Mouse (Mus musculus): Measurements from ENCODE around the gene Telo2. TPM values are rescaled to one million over a fixed set of nuclear protein-coding genes. Genes with fewer than 3 reads are reported as not detected.

Gene Telo2
- polyA plus RNA-seq, 2 experiments = 8.7 to 11.0 TPM

- H3K4me3 ChIP-seq (ENCODE audit: insufficient read depth in 1 of 2, low read depth in 2 of 2, low read length in 2 of 2) = peak overlapping the region; percentile 60 to 66
- peaks cover 11 to 15% of the 10 kb centered on the region in 2 experiments for H3K4me1 ChIP-seq (replicated peaks; ENCODE audit: control insufficient read depth in 2 of 2, insufficient read depth in 2 of 2, low read length in 1 of 2)
- peak overlapping the region; percentile 67 for H3K27ac ChIP-seq
- WGBS (ENCODE audit: insufficient replicate concordance) = 10% methylated on average over 23 of the region's 23 CpGs
- ATAC-seq (ENCODE audit: insufficient read depth) (peak; percentile 71), DNase-seq (ENCODE audit: low read depth in 3 of 3, low spot score in 3 of 3) (peak in 1 of 3 experiments; percentile 16)
- H3K9ac ChIP-seq (replicated peaks) = peak overlapping the region; percentile 64
- peak overlapping the region; percentile 98 for H3K4me2 ChIP-seq (ENCODE audit: low read depth)
- no peak for TF ChIP-seq EP300 (IDR thresholded peaks at IDR 0.05; ENCODE audit: low read depth)
- no peak for TF ChIP-seq CTCF (IDR thresholded peaks at IDR 0.05; ENCODE audit: low read depth)
- no peaks in the 10 kb centered on the region for H3K36me3 ChIP-seq (replicated peaks; ENCODE audit: control insufficient read depth, insufficient read depth, low read depth)
- H3K9me3 ChIP-seq (ENCODE audit: control insufficient read depth, low read length) = no peaks in the 10 kb centered on the region
- H3K27me3 ChIP-seq (ENCODE audit: control insufficient read depth, insufficient read depth, low read length) = no peaks in the 10 kb centered on the region
Measured at GRCm38 (mm10) chr17:25114908-25115645, 690 bp downstream of the Telo2 start.

- ATAC-seq (ENCODE audit: insufficient read depth) = no peak
- Histone ChIP-seq H3K36me3 (replicated peaks; ENCODE audit: control insufficient read depth, insufficient read depth, low read depth) (no peaks in the 10 kb centered on the region), H3K9me3 (ENCODE audit: control insufficient read depth, low read length) (no peaks in the 10 kb centered on the region), H3K9ac (replicated peaks) (no peak overlapping the region), H3K27me3 (ENCODE audit: control insufficient read depth, insufficient read depth, low read length) (no peaks in the 10 kb centered on the region), H3K4me1 (replicated peaks; ENCODE audit: control insufficient read depth in 2 of 2, insufficient read depth in 2 of 2, low read length in 1 of 2) (peaks cover 10 to 11% of the 10 kb centered on the region in 2 experiments), H3K4me2 (ENCODE audit: low read depth) (no peak overlapping the region), H3K4me3 (ENCODE audit: insufficient read depth in 1 of 2, low read depth in 2 of 2, low read length in 2 of 2) (no peak overlapping the region), H3K27ac (no peak overlapping the region)
- no peak for TF ChIP-seq CTCF (IDR thresholded peaks at IDR 0.05; ENCODE audit: low read depth)
- TF ChIP-seq EP300 (IDR thresholded peaks at IDR 0.05; ENCODE audit: low read depth) = no peak
- DNase-seq (ENCODE audit: low read depth in 3 of 3, low spot score in 3 of 3) = no peak
- WGBS (ENCODE audit: insufficient replicate concordance) = 79% methylated on average over 3 of the region's 3 CpGs
Measured at GRCm38 (mm10) chr17:25112423-25112810, 3.4 kb downstream of the Telo2 start.

- 75% methylated on average over 8 of the region's 8 CpGs for WGBS (ENCODE audit: insufficient replicate concordance)
- Histone ChIP-seq H3K27me3 (ENCODE audit: control insufficient read depth, insufficient read depth, low read length) (no peaks in the 10 kb centered on the region), H3K27ac (no peak overlapping the region), H3K4me2 (ENCODE audit: low read depth) (no peak overlapping the region), H3K4me3 (ENCODE audit: insufficient read depth in 1 of 2, low read depth in 2 of 2, low read length in 2 of 2) (no peak overlapping the region), H3K9ac (replicated peaks) (no peak overlapping the region), H3K4me1 (replicated peaks; ENCODE audit: control insufficient read depth in 2 of 2, insufficient read depth in 2 of 2, low read length in 1 of 2) (peaks cover 10 to 11% of the 10 kb centered on the region in 2 experiments), H3K9me3 (ENCODE audit: control insufficient read depth, low read length) (no peaks in the 10 kb centered on the region), H3K36me3 (replicated peaks; ENCODE audit: control insufficient read depth, insufficient read depth, low read depth) (no peaks in the 10 kb centered on the region)
- no peak for DNase-seq (ENCODE audit: low read depth in 3 of 3, low spot score in 3 of 3)
- TF ChIP-seq EP300 (IDR thresholded peaks at IDR 0.05; ENCODE audit: low read depth) = no peak
- no peak for TF ChIP-seq CTCF (IDR thresholded peaks at IDR 0.05; ENCODE audit: low read depth)
- ATAC-seq (ENCODE audit: insufficient read depth) = no peak
Measured at GRCm38 (mm10) chr17:25111739-25112422, 3.9 kb downstream of the Telo2 start.

- ATAC-seq (ENCODE audit: insufficient read depth) (no peak), DNase-seq (ENCODE audit: low read depth in 3 of 3, low spot score in 3 of 3) (no peak)
- Histone ChIP-seq H3K4me1 (replicated peaks; ENCODE audit: control insufficient read depth in 2 of 2, insufficient read depth in 2 of 2, low read length in 1 of 2) (peaks cover 8 to 9% of the 10 kb centered on the region in 2 experiments), H3K4me2 (ENCODE audit: low read depth) (no peak overlapping the region), H3K4me3 (ENCODE audit: insufficient read depth in 1 of 2, low read depth in 2 of 2, low read length in 2 of 2) (no peak overlapping the region), H3K36me3 (replicated peaks; ENCODE audit: control insufficient read depth, insufficient read depth, low read depth) (no peaks in the 10 kb centered on the region), H3K27ac (no peak overlapping the region), H3K9me3 (ENCODE audit: control insufficient read depth, low read length) (no peaks in the 10 kb centered on the region), H3K27me3 (ENCODE audit: control insufficient read depth, insufficient read depth, low read length) (no peaks in the 10 kb centered on the region), H3K9ac (replicated peaks) (no peak overlapping the region)
- no peak for TF ChIP-seq CTCF (IDR thresholded peaks at IDR 0.05; ENCODE audit: low read depth)
- no peak for TF ChIP-seq EP300 (IDR thresholded peaks at IDR 0.05; ENCODE audit: low read depth)
- WGBS (ENCODE audit: insufficient replicate concordance) = 84% methylated on average over 5 of the region's 5 CpGs
Measured at GRCm38 (mm10) chr17:25111220-25111619, 4.5 kb downstream of the Telo2 start.

GRCm38 (mm10) chr17:25110590-25110989 lies 5.2 kb downstream of the Telo2 start:
- no peak overlapping the region for H3K27ac ChIP-seq
- H3K27me3 ChIP-seq (ENCODE audit: control insufficient read depth, insufficient read depth, low read length) = no peaks in the 10 kb centered on the region
- ATAC-seq (ENCODE audit: insufficient read depth) (no peak), DNase-seq (ENCODE audit: low read depth in 3 of 3, low spot score in 3 of 3) (no peak)
- peaks cover 5 to 6% of the 10 kb centered on the region in 2 experiments for H3K4me1 ChIP-seq (replicated peaks; ENCODE audit: control insufficient read depth in 2 of 2, insufficient read depth in 2 of 2, low read length in 1 of 2)
- no peaks in the 10 kb centered on the region for H3K9me3 ChIP-seq (ENCODE audit: control insufficient read depth, low read length)
- H3K4me3 ChIP-seq (ENCODE audit: insufficient read depth in 1 of 2, low read depth in 2 of 2, low read length in 2 of 2) = no peak overlapping the region
- TF ChIP-seq EP300 (IDR thresholded peaks at IDR 0.05; ENCODE audit: low read depth) = no peak
- TF ChIP-seq CTCF (IDR thresholded peaks at IDR 0.05; ENCODE audit: low read depth) = no peak
- WGBS (ENCODE audit: insufficient replicate concordance) = 82% methylated on average over 6 of the region's 6 CpGs
- no peak overlapping the region for H3K4me2 ChIP-seq (ENCODE audit: low read depth)
- no peak overlapping the region for H3K9ac ChIP-seq (replicated peaks)
- H3K36me3 ChIP-seq (replicated peaks; ENCODE audit: control insufficient read depth, insufficient read depth, low read depth) = no peaks in the 10 kb centered on the region

Data from liver, embryonic 14.5 days (tissue).